Mouse (Mus musculus): ENCODE measurements around the gene Cuedc1. TPM values are rescaled to one million over a fixed set of nuclear protein-coding genes. Genes with fewer than 3 reads are reported as not detected.

Gene Cuedc1
- polyA plus RNA-seq, 1 experiment from 2014 or later: 31.1 TPM

- Histone ChIP-seq H3K27me3 (ENCODE audit: control insufficient read depth, insufficient read depth, low read length) (no peaks in the 10 kb centered on the region), H3K36me3 (ENCODE audit: control insufficient read depth, insufficient read depth, low read length) (peaks cover 34% of the 10 kb centered on the region), H3K9me3 (ENCODE audit: control insufficient read depth, low read length) (no peaks in the 10 kb centered on the region), H3K9ac (replicated peaks; ENCODE audit: low read length) (no peak overlapping the region), H3K4me2 (ENCODE audit: low read length) (no peak overlapping the region), H3K27ac (replicated peaks; ENCODE audit: low read depth, low read length) (no peak overlapping the region), H3K4me1 (ENCODE audit: control insufficient read depth, insufficient read depth, low read length) (peaks cover 15% of the 10 kb centered on the region; the same call in 1 of the 2 replicates), H3K4me3 (replicated peaks; ENCODE audit: low read depth, low read length) (no peak overlapping the region)
- ATAC-seq (ENCODE audit: low FRiP score, low TSS enrichment) (no peak), DNase-seq (no peak)
- 46% methylated on average over 6 of the region's 6 CpGs for WGBS
Observed at GRCm38 (mm10) chr11:88213757-88214156, 115.9 kb downstream of the Cuedc1 start.

- ATAC-seq (ENCODE audit: low FRiP score, low TSS enrichment): peak; percentile 66
- 55% methylated on average over 21 of the region's 21 CpGs for WGBS
Observed at GRCm38 (mm10) chr11:88214881-88215831, 117.3 kb downstream of the Cuedc1 start.

GRCm38 (mm10) chr11:88216231-88216685, 118.4 kb downstream of the Cuedc1 start:
- Histone ChIP-seq H3K9ac (replicated peaks; ENCODE audit: low read length) (no peak overlapping the region), H3K27ac (replicated peaks; ENCODE audit: low read depth, low read length) (peak overlapping the region; percentile 66), H3K36me3 (ENCODE audit: control insufficient read depth, insufficient read depth, low read length) (peaks cover 9% of the 10 kb centered on the region), H3K4me2 (ENCODE audit: low read length) (peak overlapping the region; percentile 39), H3K9me3 (ENCODE audit: control insufficient read depth, low read length) (no peaks in the 10 kb centered on the region), H3K4me1 (ENCODE audit: control insufficient read depth, insufficient read depth, low read length) (peaks cover 15% of the 10 kb centered on the region; the same call in 1 of the 2 replicates), H3K4me3 (replicated peaks; ENCODE audit: low read depth, low read length) (no peak overlapping the region), H3K27me3 (ENCODE audit: control insufficient read depth, insufficient read depth, low read length) (no peaks in the 10 kb centered on the region)
- DNase-seq: peak; percentile 94
- WGBS: 9% methylated on average over 10 of the region's 10 CpGs
- peak; percentile 34; the same call in 1 of the 2 replicates for ATAC-seq (ENCODE audit: low FRiP score, low TSS enrichment)

More at GRCm38 (mm10) chr11:88214881-88215831, 117.3 kb downstream of the Cuedc1 start:
- Histone ChIP-seq H3K27ac (replicated peaks; ENCODE audit: low read depth, low read length) (peak overlapping the region; percentile 77), H3K27me3 (ENCODE audit: control insufficient read depth, insufficient read depth, low read length) (no peaks in the 10 kb centered on the region), H3K4me2 (ENCODE audit: low read length) (peak overlapping the region; percentile 39), H3K36me3 (ENCODE audit: control insufficient read depth, insufficient read depth, low read length) (peaks cover 20% of the 10 kb centered on the region), H3K4me1 (ENCODE audit: control insufficient read depth, insufficient read depth, low read length) (peaks cover 15% of the 10 kb centered on the region; the same call in 1 of the 2 replicates), H3K4me3 (replicated peaks; ENCODE audit: low read depth, low read length) (no peak overlapping the region), H3K9ac (replicated peaks; ENCODE audit: low read length) (peak overlapping the region; percentile 7; the same call in 1 of the 2 replicates), H3K9me3 (ENCODE audit: control insufficient read depth, low read length) (no peaks in the 10 kb centered on the region)
- DNase-seq: peak; percentile 64

- H3K9me3 ChIP-seq (ENCODE audit: control insufficient read depth, low read length): no peaks in the 10 kb centered on the region
- H3K4me2 ChIP-seq (ENCODE audit: low read length): no peak overlapping the region
- no peaks in the 10 kb centered on the region for H3K36me3 ChIP-seq (ENCODE audit: control insufficient read depth, insufficient read depth, low read length)
- no peak overlapping the region for H3K9ac ChIP-seq (replicated peaks; ENCODE audit: low read length)
- no peak for DNase-seq
- no peak overlapping the region for H3K27ac ChIP-seq (replicated peaks; ENCODE audit: low read depth, low read length)
- ATAC-seq (ENCODE audit: low FRiP score, low TSS enrichment): no peak
- WGBS: 91% methylated on average over 6 of the region's 6 CpGs
- H3K4me3 ChIP-seq (replicated peaks; ENCODE audit: low read depth, low read length): no peak overlapping the region
- peaks cover 15% of the 10 kb centered on the region; the same call in 1 of the 2 replicates for H3K4me1 ChIP-seq (ENCODE audit: control insufficient read depth, insufficient read depth, low read length)
- no peaks in the 10 kb centered on the region for H3K27me3 ChIP-seq (ENCODE audit: control insufficient read depth, insufficient read depth, low read length)
Observed at GRCm38 (mm10) chr11:88218155-88218554, 120.3 kb downstream of the Cuedc1 start.

- Histone ChIP-seq H3K27me3 (ENCODE audit: control insufficient read depth, insufficient read depth, low read length) (no peaks in the 10 kb centered on the region), H3K27ac (replicated peaks; ENCODE audit: low read depth, low read length) (no peak overlapping the region), H3K36me3 (ENCODE audit: control insufficient read depth, insufficient read depth, low read length) (no peaks in the 10 kb centered on the region), H3K4me1 (ENCODE audit: control insufficient read depth, insufficient read depth, low read length) (peaks cover 15% of the 10 kb centered on the region; the same call in 1 of the 2 replicates), H3K9ac (replicated peaks; ENCODE audit: low read length) (no peak overlapping the region), H3K4me2 (ENCODE audit: low read length) (no peak overlapping the region), H3K4me3 (replicated peaks; ENCODE audit: low read depth, low read length) (no peak overlapping the region), H3K9me3 (ENCODE audit: control insufficient read depth, low read length) (no peaks in the 10 kb centered on the region)
- WGBS: 70% methylated on average over 7 of the region's 7 CpGs
- DNase-seq: no peak
- no peak for ATAC-seq (ENCODE audit: low FRiP score, low TSS enrichment)
Observed at GRCm38 (mm10) chr11:88218586-88218985, 120.7 kb downstream of the Cuedc1 start.

- ATAC-seq (ENCODE audit: low FRiP score, low TSS enrichment): no peak
- DNase-seq: no peak
- 88% methylated on average over 15 of the region's 15 CpGs for WGBS
Observed at GRCm38 (mm10) chr11:88221929-88222475, 124.1 kb downstream of the Cuedc1 start.

GRCm38 (mm10) chr11:88227001-88227957, 129.4 kb downstream of the Cuedc1 start:
- 91% methylated on average over 17 of the region's 17 CpGs for WGBS
- Histone ChIP-seq H3K9me3 (ENCODE audit: control insufficient read depth, low read length) (no peaks in the 10 kb centered on the region), H3K27me3 (ENCODE audit: control insufficient read depth, insufficient read depth, low read length) (no peaks in the 10 kb centered on the region), H3K4me2 (ENCODE audit: low read length) (no peak overlapping the region), H3K4me3 (replicated peaks; ENCODE audit: low read depth, low read length) (no peak overlapping the region), H3K27ac (replicated peaks; ENCODE audit: low read depth, low read length) (no peak overlapping the region), H3K9ac (replicated peaks; ENCODE audit: low read length) (no peak overlapping the region), H3K4me1 (ENCODE audit: control insufficient read depth, insufficient read depth, low read length) (no peaks in the 10 kb centered on the region; the same call in 1 of the 2 replicates), H3K36me3 (ENCODE audit: control insufficient read depth, insufficient read depth, low read length) (no peaks in the 10 kb centered on the region)
- ATAC-seq (ENCODE audit: low FRiP score, low TSS enrichment): no peak
- no peak for DNase-seq

More at GRCm38 (mm10) chr11:88221929-88222475, 124.1 kb downstream of the Cuedc1 start:
- Histone ChIP-seq H3K27ac (replicated peaks; ENCODE audit: low read depth, low read length) (no peak overlapping the region), H3K9me3 (ENCODE audit: control insufficient read depth, low read length) (no peaks in the 10 kb centered on the region), H3K27me3 (ENCODE audit: control insufficient read depth, insufficient read depth, low read length) (no peaks in the 10 kb centered on the region), H3K9ac (replicated peaks; ENCODE audit: low read length) (no peak overlapping the region), H3K4me1 (ENCODE audit: control insufficient read depth, insufficient read depth, low read length) (no peaks in the 10 kb centered on the region), H3K4me2 (ENCODE audit: low read length) (no peak overlapping the region), H3K4me3 (replicated peaks; ENCODE audit: low read depth, low read length) (no peak overlapping the region), H3K36me3 (ENCODE audit: control insufficient read depth, insufficient read depth, low read length) (no peaks in the 10 kb centered on the region)
